Mouse (Mus musculus) ZHBTc4 (cell line): ENCODE data around the gene H2-T22.
"Not testable (repeated sequence)": the region's sequence is repeated elsewhere in the genome, so short reads cannot be mapped to it uniquely, and the experiment has no call there.

Experiments
- DNase-seq: peaks from one replicate; pipeline ENCODE4 v3.0.0-alpha.2; 2011; ENCODE audit warnings: low read depth, low spot score

The H2-T22 gene

DNA sequence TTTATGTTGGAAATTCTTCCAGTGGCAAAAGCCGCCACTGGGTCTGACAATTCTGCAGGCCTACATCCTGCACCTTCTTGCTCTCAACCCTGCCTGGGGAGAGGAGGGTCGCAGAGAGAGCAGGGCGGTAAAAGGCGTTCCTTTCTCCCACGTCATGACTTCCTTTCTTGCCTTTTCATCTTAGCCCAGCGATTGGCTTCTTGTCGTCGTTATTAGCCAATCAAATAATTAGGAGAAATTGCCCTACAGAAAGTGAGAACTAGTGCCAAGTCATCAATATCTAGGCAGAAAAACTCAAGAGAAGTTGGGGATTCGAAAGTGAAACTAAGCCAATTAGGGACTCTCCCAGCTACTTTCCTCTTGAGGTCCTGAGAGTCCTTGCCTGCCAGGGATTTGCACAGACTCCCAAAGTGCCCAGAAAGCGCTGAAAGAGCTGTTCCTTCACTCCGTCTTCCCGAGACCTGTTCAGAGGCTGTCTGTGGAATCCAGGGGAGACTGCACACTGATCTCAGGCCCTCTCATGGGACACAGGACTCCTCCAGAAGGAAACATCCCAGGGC, at the start of gene H2-T22, which contains the start of gene Gm6034:
H2-T22 (minus strand) TSS at position 138 of the 560 bp plus-strand sequence.
Gm6034 (plus strand) TSS at position 352 of the 560 bp plus-strand sequence.
- peak; percentile 57 for DNase-seq

DNA sequence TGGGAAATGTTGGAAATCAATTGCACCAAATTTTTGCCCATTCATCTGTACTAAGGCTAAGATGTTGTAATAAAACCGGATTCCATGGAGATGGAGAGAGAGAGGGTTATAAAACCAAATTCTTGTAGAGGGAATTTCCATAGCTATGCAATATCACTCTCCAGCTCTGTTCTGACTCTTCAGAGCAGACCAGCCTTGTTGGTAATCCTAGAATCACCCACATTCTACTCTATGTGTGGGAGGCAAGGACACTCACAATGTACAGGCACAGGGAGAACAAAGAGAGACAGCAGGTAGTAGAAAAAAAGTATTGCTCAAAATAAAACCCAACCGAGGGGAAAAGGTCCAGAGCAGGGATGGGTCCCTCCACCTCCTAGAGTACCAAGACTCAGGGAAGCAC, 49.4 kb upstream of the H2-T22 start:
- DNase-seq: not testable (repeated sequence)

DNA sequence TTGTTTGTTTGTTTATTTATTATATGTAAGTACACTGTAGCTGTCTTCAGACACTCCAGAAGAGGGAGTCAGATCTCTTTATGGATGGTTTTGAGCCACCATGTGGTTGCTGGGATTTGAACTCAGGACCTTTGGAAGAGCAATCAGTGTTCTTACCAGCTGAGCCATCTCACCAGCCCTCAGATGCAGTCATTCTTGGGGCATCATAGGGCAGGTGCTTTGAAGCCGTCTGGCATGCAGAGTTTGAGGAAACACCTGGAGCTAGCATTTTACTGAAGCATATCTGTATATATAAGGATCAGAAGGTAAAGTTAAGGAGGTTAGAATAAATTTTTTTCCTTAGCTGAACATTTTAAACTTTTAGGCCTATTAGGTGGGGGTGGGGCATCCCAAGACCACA, 43.4 kb upstream of the H2-T22 start:
- DNase-seq: not testable (repeated sequence)

DNA sequence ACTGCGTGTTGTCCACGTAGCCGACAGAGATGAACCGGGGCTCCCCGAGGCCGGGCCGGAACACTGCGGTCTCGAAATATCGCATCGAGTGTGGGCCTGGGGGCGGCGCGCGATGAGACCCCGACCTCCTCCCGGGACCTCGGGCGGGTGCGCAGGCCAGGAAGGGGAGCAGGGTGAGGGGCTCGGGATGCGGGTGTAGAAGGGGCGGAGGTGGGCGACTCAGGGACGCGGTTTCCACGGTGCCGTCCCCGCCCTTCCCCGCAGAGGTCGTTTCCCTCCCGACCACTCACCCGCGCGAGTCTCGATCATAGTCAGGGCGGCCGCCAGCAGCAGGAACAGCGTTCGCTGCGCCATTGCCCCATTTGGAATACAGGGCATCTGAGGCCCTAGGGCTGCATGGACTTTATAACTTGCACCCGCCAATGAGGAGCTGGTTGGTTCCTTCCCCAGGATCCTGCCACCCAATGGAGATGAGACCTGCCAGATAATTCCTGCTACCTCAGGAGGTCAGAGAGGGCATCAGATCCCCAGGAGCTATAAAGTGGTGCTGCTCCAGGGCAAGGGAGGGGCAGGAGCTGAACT, 41.4 kb upstream of the H2-T22 start:
- DNase-seq: peak; percentile 70

DNA sequence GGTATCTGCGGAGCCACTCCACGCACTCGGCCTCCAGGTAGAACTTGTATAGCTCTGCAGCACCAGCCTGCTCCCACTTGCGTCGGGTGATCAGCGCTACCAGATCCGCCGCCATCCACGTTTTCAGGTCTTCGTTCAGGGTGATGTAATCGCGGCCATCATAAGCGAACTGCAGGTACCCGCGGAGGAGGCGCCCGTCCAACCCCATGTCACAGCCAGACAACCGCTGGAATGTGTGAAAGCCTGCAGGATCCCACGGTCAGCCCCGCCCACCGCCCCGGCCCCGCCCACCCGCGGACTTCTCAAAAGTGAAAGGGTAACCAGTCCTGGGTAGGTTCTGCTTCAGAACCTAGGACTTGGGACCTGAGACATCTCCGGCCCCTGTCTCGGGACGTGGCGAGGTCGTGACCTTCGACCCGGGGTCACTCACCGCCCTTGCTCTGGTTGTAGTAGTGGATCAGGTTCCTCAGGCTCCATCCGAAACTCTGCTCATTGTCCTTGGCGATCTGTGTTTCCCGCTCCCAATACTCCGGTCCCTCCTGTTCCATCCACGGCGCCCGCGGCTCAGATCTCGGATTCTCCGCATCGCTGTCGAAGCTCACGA, 40.8 kb upstream of the H2-T22 start:
- DNase-seq: peak; percentile 96

DNA sequence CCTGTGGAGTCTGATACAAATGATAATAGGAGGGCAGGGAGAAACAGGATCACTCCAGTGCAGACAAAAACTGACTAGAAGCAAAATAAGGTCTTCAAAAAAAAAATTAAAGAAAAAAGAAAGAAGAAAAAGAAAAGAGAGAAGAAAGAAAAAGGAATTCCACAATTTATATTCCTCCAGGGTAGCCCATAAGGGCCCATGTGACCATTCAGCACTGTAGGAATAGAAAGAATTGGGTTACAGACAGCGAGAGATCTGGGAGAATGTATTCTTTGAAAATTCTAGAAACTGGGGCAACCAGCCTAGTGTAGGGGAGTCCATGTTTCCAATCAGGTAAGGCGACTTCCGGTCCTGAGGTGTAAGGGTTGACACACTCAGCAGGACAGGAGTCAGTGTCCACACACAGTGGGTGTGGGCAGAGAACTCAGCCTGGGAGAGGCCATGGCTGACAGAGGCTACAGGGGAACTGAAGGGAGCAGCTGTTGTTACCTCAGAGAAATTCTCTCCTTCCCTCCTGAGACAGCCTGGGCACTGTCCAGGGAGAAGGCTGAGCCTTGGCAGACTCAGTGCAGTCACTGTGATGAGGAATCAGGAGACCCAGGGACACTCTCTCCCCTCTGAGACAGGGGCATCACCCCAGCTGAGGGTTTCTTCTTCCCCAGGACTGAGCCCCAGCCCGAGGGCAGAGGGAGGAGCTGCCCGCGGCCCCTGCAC, 40.1 kb upstream of the H2-T22 start:
- not testable (repeated sequence) for DNase-seq

DNA sequence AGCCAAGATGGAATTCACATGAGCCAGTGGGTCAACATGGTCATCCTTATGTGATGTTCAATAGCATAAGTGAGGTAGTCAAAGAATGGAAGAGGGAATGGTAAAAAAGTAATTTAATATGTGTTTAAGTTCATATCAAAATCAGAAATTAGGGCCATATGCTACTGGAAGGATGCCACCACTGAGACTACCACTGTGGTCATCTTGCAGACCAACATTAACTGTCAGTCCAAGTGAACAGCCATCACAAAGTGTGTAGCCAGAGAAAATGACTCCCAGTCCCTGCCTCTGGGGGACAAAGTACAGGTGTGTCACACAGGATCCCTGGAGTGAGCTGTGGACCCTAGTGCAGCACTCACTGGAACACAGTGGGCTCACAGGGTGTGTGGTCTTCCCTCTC, 39.4 kb upstream of the H2-T22 start:
- DNase-seq: not testable (repeated sequence)

DNA sequence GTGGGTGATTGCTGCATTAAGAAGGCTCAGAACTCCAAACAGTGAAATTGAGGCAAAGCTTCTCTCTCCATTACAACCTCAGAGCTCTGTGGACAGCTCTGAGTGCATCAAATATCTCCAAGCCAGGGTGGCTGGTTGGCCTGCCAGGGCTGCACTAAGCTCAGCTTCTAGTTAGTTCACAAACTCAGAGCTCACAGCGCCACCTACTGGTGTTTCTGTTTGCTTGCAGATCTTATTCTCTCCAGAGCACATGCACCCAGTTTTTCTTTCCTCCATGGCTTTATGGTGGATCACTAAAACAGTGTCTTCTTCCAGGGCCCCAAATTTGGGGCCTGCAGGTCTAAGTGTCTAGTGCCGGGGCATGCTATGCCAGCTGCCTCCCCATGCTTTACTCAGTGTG, 18.3 kb upstream of the H2-T22 start:
- peak; percentile 92 for DNase-seq

DNA sequence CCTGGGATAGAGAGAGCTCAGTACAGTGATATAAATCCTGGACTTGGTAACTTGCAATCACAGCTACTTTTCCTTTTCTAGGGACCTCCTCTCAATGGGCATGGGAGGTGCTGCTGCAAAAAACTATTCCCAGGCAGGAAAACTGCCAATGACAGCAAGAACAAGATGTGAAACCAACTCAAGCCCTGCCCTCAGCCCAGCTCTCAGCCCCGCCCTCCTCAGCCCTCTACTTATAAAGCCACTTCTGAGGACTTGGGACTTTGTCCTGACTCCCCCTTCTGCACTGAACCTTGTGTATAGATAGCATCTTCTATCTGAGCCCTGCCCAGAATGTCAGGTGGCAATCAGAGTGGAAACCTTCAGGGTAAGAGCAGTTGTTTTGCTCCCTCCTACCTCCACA, 15.8 kb upstream of the H2-T22 start, which contains the start of gene Gm11127:
Gm11127 (minus strand) TSS at position 10 of the 400 bp plus-strand sequence.
- DNase-seq: not testable (repeated sequence)

DNA sequence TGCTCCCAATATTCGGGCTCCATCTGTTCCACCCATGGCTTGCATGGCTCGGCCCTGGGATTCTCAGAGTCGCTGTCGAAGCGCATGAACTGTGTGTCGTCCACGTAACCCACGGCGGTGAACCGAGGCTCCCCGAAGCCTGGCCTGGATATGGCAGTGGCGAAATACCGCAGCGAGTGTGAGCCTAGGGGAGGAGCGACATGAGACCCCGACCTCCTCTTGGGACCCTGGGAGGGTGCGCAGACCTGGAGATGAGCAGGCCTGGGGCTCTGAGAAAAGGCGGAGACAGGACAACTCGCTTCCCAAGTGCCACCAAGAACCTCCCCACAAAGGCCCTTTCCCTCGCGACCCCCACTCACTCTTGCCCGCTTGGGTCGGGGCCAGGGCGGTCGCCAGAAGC, 15.4 kb upstream of the H2-T22 start:
- peak; percentile 45 for DNase-seq

DNA sequence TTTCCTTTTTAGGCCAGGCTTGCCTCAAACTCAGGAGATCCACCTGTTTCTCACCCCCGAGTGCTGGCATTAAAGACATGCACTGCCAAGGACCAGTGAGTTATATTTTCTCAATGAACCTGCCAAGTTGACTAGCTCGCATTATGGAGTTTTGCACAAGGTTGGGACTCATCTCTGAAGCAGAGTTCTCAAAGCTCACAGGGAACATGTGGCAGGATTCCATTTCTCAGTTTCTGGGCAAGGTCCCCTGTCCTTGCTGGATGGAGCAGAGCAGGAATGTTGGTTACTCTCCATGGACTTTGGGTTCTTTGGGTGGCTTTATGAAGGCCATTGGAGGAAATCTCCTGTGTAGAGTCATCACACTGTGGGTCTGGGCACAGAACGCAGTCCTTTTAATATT, 739 bp upstream of the H2-T22 start:
- DNase-seq: no peak

DNA sequence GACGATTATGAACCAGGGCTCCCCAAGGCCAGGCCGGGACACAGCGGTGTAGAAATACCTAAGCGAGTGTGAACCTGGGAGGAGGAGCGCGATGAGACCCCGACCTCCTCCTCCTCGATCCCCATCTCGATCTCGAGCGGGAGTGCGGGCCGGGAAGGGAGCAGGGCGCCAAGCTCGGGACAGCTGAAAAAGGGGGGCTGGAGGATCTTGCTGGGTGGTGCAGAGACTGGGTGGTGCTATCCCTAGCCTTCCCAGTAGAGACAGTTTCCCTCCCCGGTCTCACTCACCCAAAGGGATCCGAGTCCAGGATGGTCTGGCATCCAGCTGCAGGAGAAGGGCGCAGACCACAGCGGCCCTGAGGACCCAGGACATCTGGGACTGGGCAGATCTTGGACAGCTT, 492 bp downstream of the H2-T22 start:
- DNase-seq: not testable (repeated sequence)

DNA sequence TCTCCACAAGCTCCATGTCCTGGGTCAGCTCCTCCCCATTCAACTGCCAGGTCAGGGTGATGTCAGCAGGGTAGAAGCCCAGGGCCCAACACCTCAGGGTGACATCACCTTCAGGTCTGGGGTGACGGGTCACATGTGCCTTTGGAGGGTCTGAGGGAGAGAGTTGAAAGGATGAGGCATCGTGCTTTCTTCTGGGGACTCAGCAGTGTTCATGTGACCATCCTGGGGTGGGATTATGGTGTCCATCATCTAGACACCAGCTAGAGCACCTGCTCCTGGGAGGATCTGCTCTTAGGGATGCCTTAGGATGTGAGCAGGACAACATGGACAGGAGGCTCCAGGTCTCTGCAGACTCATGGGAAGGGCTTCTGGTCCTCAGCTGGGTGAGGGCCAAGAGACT, 1.9 kb downstream of the H2-T22 start:
- DNase-seq: not testable (repeated sequence)

DNA sequence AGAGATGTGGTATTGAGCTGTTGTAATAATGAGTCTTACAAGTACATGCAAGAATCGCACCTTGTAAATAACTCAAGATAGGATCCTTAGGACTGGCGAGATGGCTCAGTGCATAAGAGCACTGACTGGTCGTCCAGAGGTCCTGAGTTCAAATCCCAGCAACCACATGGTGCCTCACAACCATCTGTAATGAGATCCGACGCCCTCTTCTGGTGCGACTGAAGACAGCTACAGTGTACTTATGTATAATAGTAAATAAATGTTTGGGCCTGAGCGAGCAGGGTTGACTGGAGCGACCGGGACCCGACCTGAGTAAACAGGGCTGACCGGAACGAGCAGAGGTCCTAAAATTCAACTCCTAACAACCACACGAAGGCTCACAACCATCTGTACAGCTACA, 6.4 kb downstream of the H2-T22 start:
- DNase-seq: not testable (repeated sequence)

DNA sequence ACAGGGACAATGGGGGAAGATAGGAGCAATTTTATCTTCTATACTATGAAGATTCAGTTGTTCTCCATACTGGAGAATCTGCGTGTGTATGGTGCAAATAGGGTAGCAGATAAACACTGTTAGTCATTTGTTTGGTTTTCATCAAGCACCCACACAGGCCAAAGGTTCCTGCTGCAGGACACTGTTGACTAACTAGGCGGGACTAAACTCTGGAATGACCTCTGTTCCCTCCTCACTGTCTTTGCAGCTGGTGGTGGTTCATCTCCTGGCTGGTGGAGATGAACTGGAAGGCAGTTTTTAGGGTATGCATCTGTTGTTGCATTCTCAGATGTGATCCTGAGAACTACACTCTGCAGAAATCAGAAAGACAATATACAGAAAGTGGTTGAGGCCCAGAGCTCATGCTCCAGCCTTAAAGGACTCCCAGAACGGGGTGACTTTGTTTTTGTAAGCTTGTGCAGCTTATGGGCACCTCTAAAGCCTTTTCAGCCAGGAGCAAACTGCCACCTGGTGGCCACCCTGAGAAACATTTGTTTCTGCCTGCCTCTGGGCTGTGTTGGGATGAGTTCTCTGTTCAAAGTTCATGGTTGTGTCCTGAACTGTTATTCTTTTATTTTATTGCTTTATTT, 7.4 kb downstream of the H2-T22 start:
- DNase-seq: peak; percentile 55

DNA sequence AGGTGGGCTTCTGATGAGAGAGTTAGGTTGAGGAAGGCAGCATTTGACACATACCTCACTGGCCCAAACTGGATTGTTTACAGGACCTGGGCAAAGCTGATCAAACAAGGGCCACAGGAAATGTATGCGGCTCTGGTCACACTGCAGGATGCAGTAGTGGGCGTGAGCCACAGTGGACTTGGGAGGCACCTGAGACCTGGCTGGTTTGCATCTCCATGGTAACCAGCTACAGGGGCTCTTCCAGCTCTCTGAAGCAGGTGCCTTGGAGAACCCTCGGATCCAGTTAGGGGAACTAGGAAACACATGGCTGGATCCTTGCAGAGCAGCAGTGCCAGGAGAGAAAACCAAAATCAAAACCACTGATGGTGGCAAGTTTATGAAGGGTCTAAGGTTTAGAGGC, 8.0 kb downstream of the H2-T22 start:
- not testable (repeated sequence) for DNase-seq

DNA sequence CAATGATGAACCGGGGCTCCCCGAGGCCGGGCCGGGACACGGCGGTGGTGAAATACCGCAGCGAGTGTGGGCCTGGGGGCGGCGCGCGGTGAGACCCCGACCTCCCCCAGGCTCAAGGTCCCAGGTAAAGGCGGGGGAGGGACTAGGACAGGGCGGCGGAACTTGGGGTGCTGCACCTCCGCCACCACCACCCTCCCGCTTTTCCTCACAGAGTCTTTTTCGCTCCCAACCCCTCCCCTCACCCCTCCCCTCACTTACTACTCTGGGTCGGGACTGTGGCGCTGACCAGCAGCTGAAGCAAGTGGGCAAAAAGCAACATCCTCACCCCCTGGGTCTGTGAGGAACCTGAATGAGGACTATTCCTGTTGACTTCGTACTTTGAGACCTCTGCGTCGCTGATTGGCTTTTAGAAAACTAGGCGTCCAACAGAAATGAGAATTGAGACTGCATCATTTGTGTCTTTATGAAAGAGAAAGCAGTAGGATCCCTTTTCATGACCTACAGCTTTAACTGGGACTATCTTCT, 10.1 kb downstream of the H2-T22 start, which contains the start of gene H2-T23:
H2-T23 (minus strand) TSS at position 505 of the 525 bp plus-strand sequence.
- DNase-seq: peak; percentile 56

DNA sequence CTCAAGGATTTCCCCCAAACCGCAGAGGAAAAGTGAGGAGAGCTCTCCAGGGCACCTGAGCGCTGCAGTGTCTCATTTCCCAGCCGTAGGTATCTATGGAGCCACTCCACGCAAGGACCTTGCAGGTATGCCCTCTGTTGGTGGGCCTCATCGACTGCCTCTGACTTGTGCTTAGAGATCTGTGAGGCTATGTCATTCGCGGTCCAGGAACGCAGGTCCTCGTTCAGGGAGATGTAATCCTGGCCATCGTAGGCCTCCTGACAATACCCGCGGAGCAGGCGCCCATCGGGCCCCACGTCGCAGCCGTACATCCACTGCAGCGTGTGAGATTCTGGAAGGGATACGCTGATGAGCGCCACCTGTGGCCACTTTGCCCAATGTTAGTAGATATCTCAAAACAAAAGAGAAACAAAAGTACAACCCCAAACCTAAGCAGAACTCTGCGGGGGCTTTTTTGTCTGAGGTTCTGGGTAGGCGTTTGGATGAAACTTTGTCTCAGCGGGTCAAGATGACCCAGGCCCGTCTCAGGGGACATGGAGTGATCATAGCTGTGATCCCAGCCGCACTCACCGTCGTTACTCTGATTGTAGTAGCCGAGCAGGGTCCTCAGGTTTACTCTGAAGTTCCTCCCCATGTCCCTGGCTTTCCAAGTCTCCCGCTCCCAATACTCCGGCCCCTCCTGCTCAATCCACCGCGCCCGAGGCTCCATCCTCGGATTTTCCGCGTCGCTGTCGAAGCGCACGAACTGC, 10.8 kb downstream of the H2-T22 start:
- peak; percentile 36 for DNase-seq

DNA sequence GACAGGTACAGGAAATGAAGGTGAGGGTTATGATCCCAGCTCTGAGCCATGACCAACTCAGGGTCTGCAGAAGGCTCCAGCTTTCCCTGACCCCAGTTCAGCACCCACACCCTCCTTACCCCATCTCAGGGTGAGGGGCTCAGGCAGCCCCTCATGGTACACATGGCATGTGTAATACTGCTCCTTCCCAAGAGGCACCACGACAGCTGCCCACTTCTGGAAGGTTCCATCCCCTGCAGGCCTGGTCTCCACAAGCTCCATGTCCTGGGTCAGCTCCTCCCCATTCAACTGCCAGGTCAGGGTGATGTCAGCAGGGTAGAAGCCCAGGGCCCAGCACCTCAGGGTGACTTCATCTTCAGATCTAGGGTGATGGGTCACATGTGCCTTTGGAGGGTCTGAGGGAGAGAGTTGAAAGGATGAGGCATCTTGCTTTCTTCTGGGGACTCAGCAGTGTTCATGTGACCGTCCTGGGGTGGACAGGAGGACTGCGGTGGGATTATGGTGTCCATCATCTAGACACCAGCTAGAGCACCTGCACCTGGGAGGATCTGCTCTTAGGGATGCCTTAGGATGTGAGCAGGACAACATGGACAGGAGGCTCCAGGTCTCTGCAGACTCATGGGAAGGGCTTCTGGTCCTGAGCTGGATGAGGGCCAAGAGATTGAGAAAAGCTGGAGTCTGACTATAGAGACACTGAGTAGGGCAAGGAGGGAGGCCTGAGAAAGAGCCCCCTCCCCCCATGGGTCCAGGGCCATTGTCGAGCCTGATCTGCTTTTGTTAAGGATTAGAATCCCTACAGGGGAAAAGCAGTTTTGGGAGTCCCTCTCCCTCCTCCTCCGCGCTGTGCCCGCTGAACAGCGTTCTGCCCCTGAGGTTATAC, 11.6 kb downstream of the H2-T22 start:
- not testable (repeated sequence) for DNase-seq
